Mouse (Mus musculus) liver, embryonic 14.5 days (tissue): ENCODE results near the gene Nhej1. TPM values are rescaled to one million over a fixed set of nuclear protein-coding genes. Genes with fewer than 3 reads are reported as not detected.

Experiments
- ATAC-seq: fragments of 200-750 bp; cut with Nextera tagmentation; 2 replicates; pipeline ENCODE4 v1.8.0; 2017; ENCODE audit warnings: moderate number of reproducible peaks, mild to moderate bottlenecking, moderate library complexity; ENCODE audit not compliant: insufficient read depth
- DNase-seq, 3 experiments: peaks; one replicate each; pipeline ENCODE4 v3.0.0-alpha.2; 2012 to 2013; ENCODE audit warnings: low read depth in 3 of 3, low spot score in 3 of 3
- H3K27ac ChIP-seq: fragments of 300-500 bp; sonication (generic); 2 replicates; pipeline ENCODE4 v1.5.1; 2014; ENCODE audit warnings: moderate library complexity, mild to moderate bottlenecking, control low read depth, inconsistent platforms
- H3K27me3 ChIP-seq: fragments of 300-500 bp; sonication (generic); 2 replicates; pipeline ENCODE4 v1.6.1; 2014; ENCODE audit warnings: mild to moderate bottlenecking, low read length, moderate library complexity; ENCODE audit not compliant: control insufficient read depth, insufficient read depth
- H3K36me3 ChIP-seq: fragments of 300-500 bp; sonication (generic); replicated peaks from 2 replicates; pipeline ENCODE4 v1.6.1; 2014; ENCODE audit warnings: low read depth; ENCODE audit not compliant: control insufficient read depth, insufficient read depth
- H3K4me1 ChIP-seq, 2 experiments: fragments of 200-500 bp in 1 of 2; fragments of 300-500 bp in 1 of 2; sonication (generic) in 1 of 2; replicated peaks; 2 replicates each; pipeline ENCODE4 v1.6.1; 2012 to 2014; ENCODE audit warnings: antibody characterized with exemption in 1 of 2, inconsistent platforms in 1 of 2, low read length in 1 of 2; ENCODE audit not compliant: control insufficient read depth in 2 of 2, insufficient read depth in 2 of 2
- H3K4me2 ChIP-seq: fragments of 300-500 bp; sonication (generic); 2 replicates; pipeline ENCODE4 v1.6.1; 2014; ENCODE audit warnings: low read depth, mild to moderate bottlenecking, control low read depth, moderate library complexity
- H3K4me3 ChIP-seq, 2 experiments: fragments of 200-500 bp in 1 of 2; fragments of 300-500 bp in 1 of 2; sonication (generic) in 1 of 2; 2 replicates each; pipeline ENCODE4 v1.5.1; 2012 to 2014; ENCODE audit warnings: low read depth in 2 of 2, low read length in 2 of 2, mild to moderate bottlenecking in 2 of 2, control low read depth in 1 of 2, inconsistent platforms in 1 of 2, moderate library complexity in 1 of 2; ENCODE audit not compliant: insufficient read depth in 1 of 2
- H3K9ac ChIP-seq: fragments of 300-500 bp; sonication (generic); replicated peaks from 2 replicates; pipeline ENCODE4 v1.6.1; 2014; ENCODE audit warnings: mild to moderate bottlenecking, control low read depth, moderate library complexity
- H3K9me3 ChIP-seq: fragments of 300-500 bp; sonication (generic); 2 replicates; pipeline ENCODE4 v1.6.1; 2016; ENCODE audit warnings: low read length, mixed read lengths; ENCODE audit not compliant: control insufficient read depth
- CTCF ChIP-seq: IDR thresholded peaks from 2 replicates; pipeline ENCODE4 v1.5.1; 2016; ENCODE audit warnings: antibody characterized with exemption, low read depth, control low read depth
- EP300 ChIP-seq: IDR thresholded peaks from 2 replicates; pipeline ENCODE4 v1.6.1; 2016; ENCODE audit warnings: antibody characterized with exemption, low read depth
- WGBS: fragments of 180-500 bp; shearing (Covaris S2); extraction: QIAGEN DNeasy Blood & Tissue Kit; methylation state at CpG from one replicate; pipeline ENCODE4 v1.1.7; 2014; ENCODE audit not compliant: insufficient replicate concordance; 5-methylcytosine and 5-hydroxymethylcytosine counted together
- polyA plus RNA-seq, 2 experiments: library from polyadenylated mRNA; depleted of rRNA in 1 of 2; stranded (reverse) in 1 of 2; unstranded in 1 of 2; fragments of >200 nt; fragmentation: Nextera tagmentation in 1 of 2; extraction: Ambion mirVana in 1 of 2; gene quantifications; 2 replicates each; pipeline versions ENCODE4 v1.2.1 to v1.2.3; 2012 to 2014

The Nhej1 gene
- polyA plus RNA-seq, 2 experiments, result 2.0 to 5.2 TPM

- H3K4me2 ChIP-seq, result peak overlapping the region; percentile 88
- no peak for DNase-seq
- ATAC-seq, result no peak
- peak overlapping the region; percentile 69 to 72 for H3K4me3 ChIP-seq
- peak overlapping the region; percentile 96 for H3K27ac ChIP-seq
- no peaks in the 10 kb centered on the region for H3K36me3 ChIP-seq
- no peaks in the 10 kb centered on the region for H3K27me3 ChIP-seq
- H3K4me1 ChIP-seq, result peaks cover 12 to 15% of the 10 kb centered on the region in 2 experiments
- no peaks in the 10 kb centered on the region for H3K9me3 ChIP-seq
- TF ChIP-seq EP300 (no peak), CTCF (no peak)
- 29% methylated on average over 5 of the region's 5 CpGs for WGBS
- peak overlapping the region; percentile 76 for H3K9ac ChIP-seq
These were observed 418 bp upstream of the Nhej1 start for GRCm38 (mm10) chr1:75125418-75125817.

GRCm38 (mm10) chr1:75122211-75122610 is 2.8 kb downstream of the Nhej1 start:
- no peak overlapping the region for H3K4me3 ChIP-seq
- 58% methylated on average over 3 of the region's 3 CpGs for WGBS
- no peak for DNase-seq

DNA sequence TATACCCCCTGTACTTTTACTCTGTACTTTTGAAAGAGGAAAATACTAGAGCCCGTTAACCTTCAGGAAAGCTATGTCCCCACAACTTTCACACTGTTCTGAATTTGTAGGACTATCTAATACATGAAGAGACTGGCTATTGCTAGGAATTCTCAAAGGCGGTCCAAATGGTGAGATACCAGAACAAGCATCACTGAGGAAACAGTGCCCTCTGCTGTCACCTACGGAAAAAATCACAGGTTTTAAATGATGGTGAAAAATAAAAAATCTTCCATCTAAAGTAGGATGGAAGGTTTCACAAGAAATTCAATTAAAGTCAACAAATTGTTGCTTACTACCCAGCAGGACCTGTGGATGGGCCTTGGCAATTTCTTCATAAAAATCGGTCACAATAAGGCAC is 72.9 kb downstream of the Nhej1 start:
- Histone ChIP-seq H3K36me3 (no peaks in the 10 kb centered on the region), H3K9me3 (no peaks in the 10 kb centered on the region), H3K27me3 (no peaks in the 10 kb centered on the region), H3K4me2 (no peak overlapping the region), H3K4me3 (no peak overlapping the region), H3K27ac (no peak overlapping the region), H3K9ac (no peak overlapping the region), H3K4me1 (no peaks in the 10 kb centered on the region; a peak in 1 of 4 replicates)
- 31% methylated on average over 4 of the region's 4 CpGs for WGBS
- no peak for ATAC-seq
- TF ChIP-seq CTCF (peak; percentile 41; the same call in 1 of the 2 replicates), EP300 (no peak)
- DNase-seq, result no peak

More at GRCm38 (mm10) chr1:75122211-75122610, 2.8 kb downstream of the Nhej1 start:
- no peak for ATAC-seq
- Histone ChIP-seq H3K9me3 (no peaks in the 10 kb centered on the region), H3K27me3 (no peaks in the 10 kb centered on the region), H3K4me2 (no peak overlapping the region), H3K36me3 (no peaks in the 10 kb centered on the region), H3K4me1 (peaks cover 12 to 15% of the 10 kb centered on the region in 2 experiments), H3K9ac (no peak overlapping the region), H3K27ac (no peak overlapping the region)
- TF ChIP-seq CTCF (peak; percentile 48; the same call in 1 of the 2 replicates), EP300 (no peak)

DNA sequence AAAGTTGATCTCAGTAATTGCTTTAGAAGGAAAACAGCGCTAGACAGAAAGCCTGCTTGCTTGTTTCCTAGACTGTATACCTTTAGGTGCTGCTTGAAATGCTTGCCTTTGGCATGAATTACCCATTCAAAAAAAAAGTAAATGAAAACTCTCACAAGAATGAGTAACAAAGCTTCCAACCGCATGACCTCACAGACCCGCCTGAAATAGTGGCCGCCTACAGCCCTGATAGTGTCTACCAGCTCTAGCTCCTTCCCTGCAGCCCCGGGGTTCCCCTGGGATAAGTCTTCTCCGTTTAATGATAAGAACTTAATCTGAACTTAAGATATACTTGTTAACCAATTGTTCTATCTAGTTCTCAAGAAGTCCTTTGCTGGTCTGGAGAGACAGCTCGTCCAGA is 73.6 kb downstream of the Nhej1 start:
- TF ChIP-seq CTCF (no peak), EP300 (no peak)
- 58% methylated on average over 7 of the region's 7 CpGs for WGBS
- Histone ChIP-seq H3K27me3 (no peaks in the 10 kb centered on the region), H3K27ac (no peak overlapping the region), H3K4me3 (no peak overlapping the region), H3K36me3 (no peaks in the 10 kb centered on the region), H3K4me2 (no peak overlapping the region), H3K9ac (no peak overlapping the region), H3K9me3 (no peaks in the 10 kb centered on the region), H3K4me1 (no peaks in the 10 kb centered on the region; a peak in 1 of 4 replicates)
- DNase-seq (no peak), ATAC-seq (no peak)

DNA sequence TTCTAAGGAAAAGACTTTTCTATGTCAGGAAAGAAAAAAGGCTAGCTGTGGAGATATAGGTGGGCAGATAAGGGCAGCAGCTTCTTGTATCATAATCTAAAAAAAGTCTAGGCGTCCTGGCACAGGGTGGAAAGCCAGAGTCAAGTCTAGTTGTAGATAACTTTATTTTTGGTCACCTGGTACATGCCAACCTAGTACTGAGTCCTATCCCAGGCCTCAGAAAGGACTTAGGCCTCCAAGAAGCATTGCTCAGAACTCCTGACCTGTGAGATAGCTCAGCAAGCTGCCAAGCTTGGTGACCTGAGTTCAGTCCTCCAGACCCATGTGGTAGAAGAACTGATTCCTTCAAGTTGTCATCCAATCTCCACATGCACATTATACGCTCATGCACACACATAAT is 76.4 kb downstream of the Nhej1 start:
- Histone ChIP-seq H3K27me3 (no peaks in the 10 kb centered on the region), H3K4me2 (no peak overlapping the region), H3K9ac (no peak overlapping the region), H3K36me3 (no peaks in the 10 kb centered on the region), H3K4me1 (no peaks in the 10 kb centered on the region; a peak in 1 of 4 replicates), H3K4me3 (no peak overlapping the region), H3K9me3 (no peaks in the 10 kb centered on the region), H3K27ac (no peak overlapping the region)
- ATAC-seq, result no peak
- DNase-seq, result no peak
- TF ChIP-seq CTCF, result no peak
- TF ChIP-seq EP300, result no peak
- WGBS, result 53% methylated on average over 2 of the region's 2 CpGs
